Mouse (Mus musculus) lung, embryonic 14.5 days (tissue): ENCODE measurements at regions not wholly inside any gene's neighbourhood (a gene's known extent, or its start where the extent isn't known, plus 50 kb on each side); places are given as distances from the start of the nearest gene placed in this dataset.

Source experiments
- ATAC-seq: fragments of 200-750 bp; cut with Nextera tagmentation; 2 replicates; pipeline ENCODE4 v1.8.0; 2017; ENCODE audit warnings: mild to moderate bottlenecking, moderate TSS enrichment, moderate library complexity; ENCODE audit not compliant: insufficient read depth
- DNase-seq: peaks from one replicate; pipeline ENCODE4 v3.0.0-alpha.2; 2015
- H3K27ac ChIP-seq: fragments of 300-500 bp; sonication (generic); 2 replicates; pipeline ENCODE4 v1.5.1; 2014; ENCODE audit warnings: low read depth, mild to moderate bottlenecking, moderate library complexity
- H3K27me3 ChIP-seq: fragments of 300-500 bp; sonication (generic); 2 replicates; pipeline ENCODE4 v1.6.1; 2014; ENCODE audit warnings: low read length, control low read depth; ENCODE audit not compliant: insufficient read depth
- H3K36me3 ChIP-seq: fragments of 300-500 bp; sonication (generic); 2 replicates; pipeline ENCODE4 v1.6.1; 2014; ENCODE audit warnings: control low read depth; ENCODE audit not compliant: insufficient read depth
- H3K4me1 ChIP-seq: fragments of 300-500 bp; sonication (generic); 2 replicates; pipeline ENCODE4 v1.6.1; 2014; ENCODE audit warnings: antibody characterized with exemption, control low read depth; ENCODE audit not compliant: insufficient read depth
- H3K4me2 ChIP-seq: fragments of 300-500 bp; sonication (generic); 2 replicates; pipeline ENCODE4 v1.6.1; 2014; ENCODE audit warnings: mild to moderate bottlenecking
- H3K4me3 ChIP-seq: fragments of 300-500 bp; sonication (generic); 2 replicates; pipeline ENCODE4 v1.5.1; 2014; ENCODE audit warnings: low read depth, low read length
- H3K9ac ChIP-seq: fragments of 300-500 bp; sonication (generic); 2 replicates; pipeline ENCODE4 v1.6.1; 2014
- H3K9me3 ChIP-seq: fragments of 300-500 bp; sonication (generic); 2 replicates; pipeline ENCODE4 v1.6.1; 2016; ENCODE audit warnings: low read depth, low read length, control low read depth
- CTCF ChIP-seq: IDR thresholded peaks from 2 replicates; pipeline ENCODE4 v1.5.1; 2016; ENCODE audit warnings: antibody characterized with exemption, low read depth
- WGBS: fragments of 180-500 bp; shearing (Covaris S2); extraction: QIAGEN DNeasy Blood & Tissue Kit; methylation state at CpG from one replicate; pipeline ENCODE4 v1.1.7; 2014; 5-methylcytosine and 5-hydroxymethylcytosine counted together

DNA sequence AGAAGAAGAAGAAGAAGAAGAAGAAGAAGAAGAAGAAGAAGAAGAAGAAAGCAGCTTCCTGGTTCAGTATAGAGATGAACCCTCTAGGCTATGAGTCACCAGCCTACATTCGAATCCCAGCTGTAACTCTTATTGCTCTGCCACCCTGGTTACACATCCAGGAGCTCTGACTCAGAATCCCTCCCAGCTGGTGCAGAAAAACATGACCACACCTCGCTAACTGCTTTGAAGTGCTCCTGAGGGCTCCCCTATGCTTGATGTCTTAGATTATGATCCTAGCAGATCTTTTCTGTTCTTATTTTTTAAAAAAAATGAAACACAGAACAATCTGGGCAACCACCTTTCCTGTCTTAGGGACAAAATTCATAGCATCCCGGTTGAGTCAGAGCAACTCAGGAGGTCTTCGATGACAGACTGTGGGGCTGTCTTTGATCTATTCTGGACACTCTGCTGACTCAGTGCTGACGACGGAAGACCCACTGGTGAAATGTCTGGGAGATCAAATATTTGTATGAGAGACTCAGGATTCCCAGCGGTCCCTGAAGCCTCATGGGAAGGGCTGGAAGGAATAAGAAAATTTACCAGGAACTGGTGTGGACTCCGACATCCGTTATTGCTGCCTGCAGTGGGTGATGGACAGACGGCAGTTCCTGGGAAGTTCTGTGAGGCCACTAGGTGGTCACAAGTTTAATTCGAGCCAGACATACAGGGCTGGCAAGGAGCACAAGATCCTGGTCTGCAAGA lies 100.0 kb upstream of the Zfp217 start:
- H3K4me1 ChIP-seq = no peaks in the 10 kb centered on the region
- no peaks in the 10 kb centered on the region for H3K36me3 ChIP-seq
- 44% methylated on average over 11 of the region's 11 CpGs for WGBS
- H3K4me3 ChIP-seq = no peak overlapping the region
- no peak for DNase-seq
- H3K9ac ChIP-seq = no peak overlapping the region
- TF ChIP-seq CTCF = no peak
- no peaks in the 10 kb centered on the region for H3K27me3 ChIP-seq
- H3K27ac ChIP-seq = no peak overlapping the region
- H3K9me3 ChIP-seq = no peaks in the 10 kb centered on the region
- H3K4me2 ChIP-seq = no peak overlapping the region
- no peak for ATAC-seq

DNA sequence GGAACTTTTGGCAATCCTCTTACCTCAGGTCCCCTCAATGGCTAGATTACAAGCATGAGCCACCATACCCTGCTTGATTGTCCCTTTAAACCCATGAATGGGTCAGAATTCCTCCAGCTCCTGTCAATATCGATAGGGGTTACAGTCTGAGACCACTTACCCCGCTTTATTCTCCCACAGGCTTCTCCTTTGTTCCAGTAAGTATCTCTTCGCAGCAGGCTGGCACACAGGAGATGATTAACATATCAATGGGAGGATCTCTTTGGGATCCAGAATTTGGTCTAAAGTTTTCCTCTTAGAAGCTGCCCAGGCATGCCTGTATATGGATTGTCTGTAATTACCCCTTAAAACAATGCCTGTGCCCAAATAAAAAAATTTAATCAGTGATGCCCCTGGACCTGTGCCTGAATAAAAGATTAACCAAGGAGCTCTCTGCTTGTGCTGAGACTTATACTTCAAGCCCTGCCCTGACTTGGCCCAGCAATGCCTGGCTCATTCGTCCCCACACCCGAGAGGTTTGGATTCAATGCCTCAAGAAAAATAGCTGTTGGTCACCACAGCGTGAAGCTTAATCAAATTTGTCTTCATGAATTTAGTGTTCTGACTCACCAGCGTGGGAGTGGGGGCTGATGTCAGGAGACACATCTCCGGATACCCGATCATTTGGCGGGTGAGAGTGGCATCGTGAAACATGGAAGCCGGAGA lies 97.9 kb upstream of the Zfp217 start:
- no peak overlapping the region for H3K4me2 ChIP-seq
- ATAC-seq = no peak
- no peak overlapping the region for H3K4me3 ChIP-seq
- H3K4me1 ChIP-seq = no peaks in the 10 kb centered on the region
- DNase-seq = no peak
- H3K27me3 ChIP-seq = no peaks in the 10 kb centered on the region
- no peak overlapping the region for H3K9ac ChIP-seq
- no peak for TF ChIP-seq CTCF
- H3K27ac ChIP-seq = no peak overlapping the region
- H3K9me3 ChIP-seq = no peaks in the 10 kb centered on the region
- H3K36me3 ChIP-seq = no peaks in the 10 kb centered on the region
- 47% methylated on average over 12 of the region's 12 CpGs for WGBS

DNA sequence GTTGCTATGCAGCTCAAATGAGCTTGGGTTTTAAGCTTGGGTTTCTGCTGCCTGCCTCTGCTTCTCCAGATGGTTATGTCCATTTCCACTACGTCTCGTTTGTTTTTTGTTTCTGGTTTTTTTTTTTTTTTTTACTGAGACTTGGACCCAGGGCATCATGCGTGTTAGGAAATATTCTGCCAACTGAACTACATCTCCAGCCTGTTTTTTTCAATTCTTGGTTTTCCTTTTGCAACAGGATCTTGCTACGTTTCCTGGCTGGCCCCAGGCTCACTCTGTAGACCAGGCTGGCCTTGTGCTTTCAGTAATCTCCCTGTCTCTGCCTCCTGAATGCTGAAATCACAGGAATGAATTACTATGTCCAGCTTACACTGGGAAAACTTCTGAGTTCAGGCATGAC lies 96.2 kb upstream of the Zfp217 start:
- TF ChIP-seq CTCF = no peak
- H3K9ac ChIP-seq = no peak overlapping the region
- no peak overlapping the region for H3K27ac ChIP-seq
- WGBS = 70% methylated on average over 4 of the region's 4 CpGs
- H3K27me3 ChIP-seq = no peaks in the 10 kb centered on the region
- H3K36me3 ChIP-seq = no peaks in the 10 kb centered on the region
- H3K4me1 ChIP-seq = no peaks in the 10 kb centered on the region
- no peak overlapping the region for H3K4me2 ChIP-seq
- DNase-seq (no peak), ATAC-seq (no peak)
- H3K9me3 ChIP-seq = no peaks in the 10 kb centered on the region
- H3K4me3 ChIP-seq = no peak overlapping the region

DNA sequence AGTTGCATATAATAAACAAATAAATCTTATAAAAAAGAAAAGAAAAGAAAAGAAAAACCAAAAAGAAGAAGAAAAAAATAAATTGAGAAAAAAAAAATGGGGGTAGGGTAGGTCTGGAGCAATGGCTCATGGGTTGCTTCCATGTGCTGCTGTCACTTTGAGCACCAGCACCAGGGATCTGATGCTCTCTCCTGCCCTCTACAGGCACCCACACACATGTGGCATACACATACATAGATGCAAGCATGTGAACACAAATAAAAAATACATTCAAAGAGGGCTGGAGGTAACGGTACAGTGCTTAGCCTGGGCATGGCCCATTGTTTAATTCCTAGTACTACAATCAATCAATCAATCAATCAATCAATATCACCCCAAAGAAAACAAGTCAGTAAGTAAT lies 90.1 kb upstream of the Zfp217 start:
- H3K27ac ChIP-seq = no peak overlapping the region
- H3K4me2 ChIP-seq = no peak overlapping the region
- H3K36me3 ChIP-seq = no peaks in the 10 kb centered on the region
- H3K9me3 ChIP-seq = no peaks in the 10 kb centered on the region
- peak; percentile 50 for TF ChIP-seq CTCF
- 55% methylated on average over 1 of the region's 1 CpGs for WGBS
- DNase-seq (no peak), ATAC-seq (no peak; the same call in 1 of the 2 replicates)
- no peaks in the 10 kb centered on the region for H3K27me3 ChIP-seq
- H3K4me3 ChIP-seq = no peak overlapping the region
- H3K9ac ChIP-seq = no peak overlapping the region
- H3K4me1 ChIP-seq = no peaks in the 10 kb centered on the region

DNA sequence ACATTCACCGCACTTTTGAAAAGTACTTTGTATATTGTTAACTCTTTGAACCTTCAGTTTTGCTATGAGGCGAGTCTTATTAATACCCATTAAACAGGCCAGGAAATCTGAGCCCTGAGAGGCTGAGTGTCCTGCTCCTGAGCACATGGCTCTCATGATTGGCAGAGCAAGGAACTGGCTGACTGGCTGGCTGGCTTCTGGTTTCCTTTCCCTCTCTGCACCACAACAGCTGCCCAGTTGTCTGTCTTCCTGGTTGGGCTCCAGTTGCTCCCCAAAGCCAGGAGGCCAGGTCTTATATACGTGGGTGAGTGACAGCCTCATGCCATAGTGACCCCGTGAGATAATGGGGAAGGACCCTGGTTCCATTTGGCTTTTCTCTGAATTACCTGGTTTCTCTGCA lies 85.5 kb upstream of the Zfp217 start:
- no peak overlapping the region for H3K4me2 ChIP-seq
- ATAC-seq (no peak), DNase-seq (no peak)
- H3K4me3 ChIP-seq = no peak overlapping the region
- H3K4me1 ChIP-seq = no peaks in the 10 kb centered on the region; the same call in 1 of the 2 replicates
- no peak overlapping the region for H3K9ac ChIP-seq
- 54% methylated on average over 4 of the region's 4 CpGs for WGBS
- H3K36me3 ChIP-seq = no peaks in the 10 kb centered on the region
- H3K9me3 ChIP-seq = no peaks in the 10 kb centered on the region
- H3K27me3 ChIP-seq = no peaks in the 10 kb centered on the region
- TF ChIP-seq CTCF = no peak
- no peak overlapping the region for H3K27ac ChIP-seq

DNA sequence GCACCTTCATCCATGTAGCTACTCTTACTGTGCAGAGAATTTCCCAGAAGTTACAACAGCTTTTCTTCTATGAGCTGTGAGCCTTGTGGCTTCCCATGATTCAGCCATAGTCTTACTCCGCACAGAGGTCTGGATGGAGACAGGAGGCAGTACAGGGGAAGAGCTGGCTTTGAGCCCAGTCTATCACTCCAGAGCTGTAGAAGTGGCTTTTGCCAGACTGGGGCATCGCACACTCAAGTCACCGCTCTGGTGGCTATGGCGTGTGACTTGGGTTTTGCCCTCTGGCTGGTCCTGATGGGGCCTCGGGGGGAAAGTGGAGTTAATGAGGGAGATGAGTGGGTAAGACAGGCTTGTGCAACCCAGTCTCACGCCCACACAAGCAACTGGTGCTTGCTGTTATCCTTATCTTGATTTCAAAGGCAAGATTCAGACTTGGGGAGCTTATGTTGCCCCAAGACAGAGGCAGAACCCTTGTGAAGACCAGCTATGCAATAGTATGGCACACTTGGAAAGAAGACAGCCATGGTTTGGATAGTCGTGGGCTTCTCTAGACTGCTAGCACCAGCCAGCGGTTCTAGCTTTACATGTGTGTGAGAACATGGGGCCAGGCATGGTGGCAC lies 81.7 kb upstream of the Zfp217 start:
- DNase-seq = peak; percentile 56
- Histone ChIP-seq H3K27me3 (no peaks in the 10 kb centered on the region), H3K4me2 (no peak overlapping the region), H3K27ac (no peak overlapping the region), H3K36me3 (no peaks in the 10 kb centered on the region), H3K4me1 (no peaks in the 10 kb centered on the region; the same call in 1 of the 2 replicates), H3K9ac (no peak overlapping the region), H3K9me3 (no peaks in the 10 kb centered on the region), H3K4me3 (no peak overlapping the region)
- no peak for TF ChIP-seq CTCF
- ATAC-seq = peak; percentile 49; the same call in 1 of the 2 replicates
- WGBS = 66% methylated on average over 8 of the region's 8 CpGs

DNA sequence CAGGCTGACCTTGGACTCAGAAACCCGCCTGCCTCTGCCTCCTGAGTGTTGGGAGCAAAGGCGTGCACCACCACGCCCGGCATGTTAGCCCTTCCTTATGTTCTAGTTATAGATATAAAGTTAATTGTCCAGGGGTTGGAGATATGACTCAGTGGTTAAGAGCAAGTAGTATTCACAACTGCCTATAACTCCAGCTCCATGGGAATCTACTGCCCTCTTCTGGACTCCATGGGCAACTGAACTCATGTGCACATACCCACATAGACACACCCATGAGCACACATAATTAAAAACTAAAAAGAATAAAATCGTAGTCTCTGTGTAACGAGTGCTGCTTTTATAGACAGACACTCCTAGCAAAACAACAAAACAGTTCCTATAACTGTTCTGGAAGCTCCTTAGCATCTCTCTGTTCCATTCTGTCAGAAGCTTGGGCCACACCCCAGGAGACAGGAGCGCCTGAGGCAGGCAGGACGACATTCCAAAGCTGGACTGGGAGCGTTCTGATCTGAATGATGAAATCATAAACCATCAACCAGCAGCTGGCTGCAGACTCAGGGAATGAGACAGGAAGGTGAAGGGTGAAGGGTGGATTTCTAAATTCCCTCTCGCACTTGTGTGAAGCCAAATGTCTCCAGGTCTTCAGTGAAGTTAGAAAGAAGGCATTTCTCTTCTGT lies 80.6 kb upstream of the Zfp217 start:
- Histone ChIP-seq H3K27me3 (no peaks in the 10 kb centered on the region), H3K4me2 (no peak overlapping the region), H3K27ac (no peak overlapping the region), H3K4me1 (peaks cover under 1% of the 10 kb centered on the region; the same call in 1 of the 2 replicates), H3K4me3 (no peak overlapping the region), H3K9ac (no peak overlapping the region), H3K36me3 (no peaks in the 10 kb centered on the region), H3K9me3 (no peaks in the 10 kb centered on the region)
- ATAC-seq (no peak), DNase-seq (no peak)
- 74% methylated on average over 10 of the region's 10 CpGs for WGBS
- TF ChIP-seq CTCF = peak; percentile 22; the same call in 1 of the 2 replicates
